Mouse (Mus musculus) erythroblast, embryonic 14.5 days (primary cell): ENCODE data around the gene Slc25a5. TPM values are rescaled to one million over a fixed set of nuclear protein-coding genes. Genes with fewer than 3 reads are reported as not detected.
A peak's percentile ranks its signal among the peaks of the same experiment; 100 is the strongest.

ENCODE experiments used
- H3K27me3 ChIP-seq: 2 replicates; pipeline ENCODE4 v1.6.1; 2012; ENCODE audit warnings: inconsistent platforms; ENCODE audit not compliant: control insufficient read depth
- H3K36me3 ChIP-seq: 2 replicates; pipeline ENCODE4 v1.6.1; 2012; ENCODE audit warnings: mild to moderate bottlenecking, inconsistent platforms; ENCODE audit not compliant: control insufficient read depth
- H3K4me1 ChIP-seq: 2 replicates; pipeline ENCODE4 v1.6.1; 2012; ENCODE audit warnings: inconsistent platforms; ENCODE audit not compliant: control insufficient read depth
- H3K4me3 ChIP-seq: replicated peaks from 2 replicates; pipeline ENCODE3; 2012; ENCODE audit warnings: moderate library complexity, mild to moderate bottlenecking, inconsistent platforms
- H3K9me3 ChIP-seq: 2 replicates; pipeline ENCODE4 v1.6.1; 2012; ENCODE audit warnings: low read length, inconsistent platforms, mixed read lengths; ENCODE audit not compliant: control insufficient read depth
- GATA1 ChIP-seq: IDR thresholded peaks from 2 replicates; pipeline ENCODE4 v1.6.1; 2012; ENCODE audit warnings: low read length, inconsistent platforms, mixed read lengths
- TAL1 ChIP-seq: IDR thresholded peaks from 3 replicates; pipeline ENCODE4 v1.6.1; 2012; ENCODE audit warnings: low read length, inconsistent platforms, mixed read lengths
- polyA plus RNA-seq: library from polyadenylated mRNA; stranded (reverse); fragments of >175 nt; gene quantifications from 2 replicates; pipeline ENCODE4 v1.2.3, GENCODE M21; 2012

Gene Slc25a5
- polyA plus RNA-seq, 1 experiment = 2.7 TPM

GRCm38 (mm10) chrX:36811377-36811776, 15.9 kb downstream of the Slc25a5 start:
- Histone ChIP-seq H3K4me3 (no peak overlapping the region), H3K9me3 (no peaks in the 10 kb centered on the region), H3K27me3 (no peaks in the 10 kb centered on the region), H3K4me1 (peaks cover 15% of the 10 kb centered on the region), H3K36me3 (no peaks in the 10 kb centered on the region)
- TF ChIP-seq GATA1 = no peak
- no peak for TF ChIP-seq TAL1

- Histone ChIP-seq H3K27me3 (no peaks in the 10 kb centered on the region), H3K4me1 (peaks cover 11% of the 10 kb centered on the region), H3K4me3 (no peak overlapping the region), H3K9me3 (no peaks in the 10 kb centered on the region), H3K36me3 (no peaks in the 10 kb centered on the region)
- TF ChIP-seq GATA1 (no peak), TAL1 (no peak)
Measured at GRCm38 (mm10) chrX:36814161-36814836, 18.8 kb downstream of the Slc25a5 start.

- H3K36me3 ChIP-seq = no peaks in the 10 kb centered on the region
- H3K4me3 ChIP-seq = no peak overlapping the region
- TF ChIP-seq TAL1 (no peak), GATA1 (no peak)
- no peaks in the 10 kb centered on the region for H3K27me3 ChIP-seq
- peaks cover 11% of the 10 kb centered on the region for H3K4me1 ChIP-seq
- H3K9me3 ChIP-seq = no peaks in the 10 kb centered on the region
Measured at GRCm38 (mm10) chrX:36815022-36815421, 19.6 kb downstream of the Slc25a5 start.

GRCm38 (mm10) chrX:36815439-36815838, 20.0 kb downstream of the Slc25a5 start:
- no peaks in the 10 kb centered on the region for H3K27me3 ChIP-seq
- H3K9me3 ChIP-seq = no peaks in the 10 kb centered on the region
- H3K36me3 ChIP-seq = no peaks in the 10 kb centered on the region
- H3K4me1 ChIP-seq = peaks cover 11% of the 10 kb centered on the region
- no peak overlapping the region for H3K4me3 ChIP-seq
- TF ChIP-seq GATA1 = no peak
- TF ChIP-seq TAL1 = no peak

GRCm38 (mm10) chrX:36816368-36816899, 21.0 kb downstream of the Slc25a5 start:
- TF ChIP-seq GATA1 (no peak), TAL1 (no peak)
- H3K9me3 ChIP-seq = no peaks in the 10 kb centered on the region
- no peak overlapping the region for H3K4me3 ChIP-seq
- H3K4me1 ChIP-seq = peaks cover 11% of the 10 kb centered on the region
- H3K36me3 ChIP-seq = no peaks in the 10 kb centered on the region
- no peaks in the 10 kb centered on the region for H3K27me3 ChIP-seq

GRCm38 (mm10) chrX:36816953-36817441, 21.5 kb downstream of the Slc25a5 start:
- TF ChIP-seq TAL1 (no peak), GATA1 (no peak)
- Histone ChIP-seq H3K27me3 (no peaks in the 10 kb centered on the region), H3K4me3 (peak overlapping the region; percentile 47), H3K9me3 (no peaks in the 10 kb centered on the region), H3K4me1 (peaks cover 11% of the 10 kb centered on the region), H3K36me3 (no peaks in the 10 kb centered on the region)

GRCm38 (mm10) chrX:36819575-36819974, 24.1 kb downstream of the Slc25a5 start:
- Histone ChIP-seq H3K4me3 (no peak overlapping the region), H3K36me3 (no peaks in the 10 kb centered on the region), H3K4me1 (peaks cover 11% of the 10 kb centered on the region), H3K9me3 (no peaks in the 10 kb centered on the region), H3K27me3 (no peaks in the 10 kb centered on the region)
- no peak for TF ChIP-seq TAL1
- TF ChIP-seq GATA1 = no peak

- Histone ChIP-seq H3K36me3 (no peaks in the 10 kb centered on the region), H3K4me3 (no peak overlapping the region), H3K4me1 (peaks cover 11% of the 10 kb centered on the region), H3K9me3 (no peaks in the 10 kb centered on the region), H3K27me3 (no peaks in the 10 kb centered on the region)
- TF ChIP-seq TAL1 = no peak
- no peak for TF ChIP-seq GATA1
Measured at GRCm38 (mm10) chrX:36820201-36820600, 24.8 kb downstream of the Slc25a5 start.

GRCm38 (mm10) chrX:36823932-36824711, 28.7 kb downstream of the Slc25a5 start:
- Histone ChIP-seq H3K27me3 (no peaks in the 10 kb centered on the region), H3K4me1 (no peaks in the 10 kb centered on the region), H3K4me3 (no peak overlapping the region), H3K9me3 (no peaks in the 10 kb centered on the region), H3K36me3 (no peaks in the 10 kb centered on the region)
- TF ChIP-seq TAL1 (no peak), GATA1 (no peak)
